Mouse (Mus musculus): ENCODE measurements around the gene Lcat. TPM values are rescaled to one million over a fixed set of nuclear protein-coding genes. Genes with fewer than 3 reads are reported as not detected.
A peak's percentile ranks its signal among the peaks of the same experiment; 100 is the strongest.

Lcat gene
- polyA plus RNA-seq, 1 experiment from 2014 or later, result 2.1 TPM

GRCm38 (mm10) chr8:105938306-105938669, 4.9 kb downstream of the Lcat start, which contains the start of gene Psmb10:
Psmb10 (minus strand) TSS chr8:105938444.
- Histone ChIP-seq H3K9ac (peak within 1 kb of the TSS; percentile 81), H3K4me2 (replicated peaks) (peak within 1 kb of the TSS; percentile 93), H3K9me3 (no peaks in the 10 kb centered on the region), H3K4me3 (replicated peaks) (peak within 1 kb of the TSS; percentile 90), H3K27me3 (replicated peaks) (no peaks in the 10 kb centered on the region), H3K4me1 (replicated peaks) (0 out of 2 replicates have a peak, but pooled peaks cover 4% of the 10 kb centered on the region), H3K27ac (peak within 1 kb of the TSS; percentile 88), H3K36me3 (no peaks in the 10 kb centered on the region)
- WGBS, result 14% methylated on average over 4 of the region's 4 CpGs
- ATAC-seq, result 0 out of 2 replicates have a peak, but pooled peaks have one; percentile 2

- Histone ChIP-seq H3K4me1 (replicated peaks) (0 out of 2 replicates have a peak, but pooled peaks cover 4% of the 10 kb centered on the region), H3K27me3 (replicated peaks) (no peaks in the 10 kb centered on the region), H3K9me3 (no peaks in the 10 kb centered on the region), H3K27ac (peak overlapping the region; percentile 88), H3K4me2 (replicated peaks) (peak overlapping the region; percentile 93), H3K4me3 (replicated peaks) (peak overlapping the region; percentile 90), H3K36me3 (no peaks in the 10 kb centered on the region), H3K9ac (peak overlapping the region; percentile 81)
- ATAC-seq, result peak; percentile 43
- WGBS, result under 1% methylated on average over 33 of the region's 33 CpGs
Measured at GRCm38 (mm10) chr8:105937496-105938305, 5.5 kb downstream of the Lcat start.

- peak overlapping the region; percentile 88 for H3K27ac ChIP-seq
- H3K9ac ChIP-seq, result peak overlapping the region; percentile 81
- H3K4me3 ChIP-seq (replicated peaks), result peak overlapping the region; percentile 90
- H3K4me2 ChIP-seq (replicated peaks), result peak overlapping the region; percentile 93
- no peaks in the 10 kb centered on the region for H3K36me3 ChIP-seq
- 0 out of 2 replicates have a peak, but pooled peaks cover 4% of the 10 kb centered on the region for H3K4me1 ChIP-seq (replicated peaks)
- under 1% methylated on average over 30 of the region's 30 CpGs for WGBS
- H3K27me3 ChIP-seq (replicated peaks), result no peaks in the 10 kb centered on the region
- peak; percentile 93 for ATAC-seq
- H3K9me3 ChIP-seq, result no peaks in the 10 kb centered on the region
Measured at GRCm38 (mm10) chr8:105936866-105937475, 6.2 kb downstream of the Lcat start.

GRCm38 (mm10) chr8:105935863-105936603, 7.1 kb downstream of the Lcat start:
- H3K36me3 ChIP-seq, result peaks cover 4% of the 10 kb centered on the region
- no peaks in the 10 kb centered on the region for H3K27me3 ChIP-seq (replicated peaks)
- H3K9me3 ChIP-seq, result no peaks in the 10 kb centered on the region
- peak overlapping the region; percentile 93 for H3K4me2 ChIP-seq (replicated peaks)
- 34% methylated on average over 7 of the region's 7 CpGs for WGBS
- H3K4me3 ChIP-seq (replicated peaks), result peak overlapping the region; percentile 90
- H3K27ac ChIP-seq, result no peak overlapping the region
- H3K9ac ChIP-seq, result peak overlapping the region; percentile 81
- H3K4me1 ChIP-seq (replicated peaks), result 0 out of 2 replicates have a peak, but pooled peaks cover 4% of the 10 kb centered on the region
- no peak for ATAC-seq

GRCm38 (mm10) chr8:105935105-105935504, 8.1 kb downstream of the Lcat start:
- no peak overlapping the region for H3K4me2 ChIP-seq (replicated peaks)
- no peaks in the 10 kb centered on the region for H3K27me3 ChIP-seq (replicated peaks)
- no peak for ATAC-seq
- no peak overlapping the region for H3K9ac ChIP-seq
- H3K36me3 ChIP-seq, result peaks cover 6% of the 10 kb centered on the region
- 0 out of 2 replicates have a peak, but pooled peaks cover 4% of the 10 kb centered on the region for H3K4me1 ChIP-seq (replicated peaks)
- no peak overlapping the region for H3K27ac ChIP-seq
- 78% methylated on average over 6 of the region's 6 CpGs for WGBS
- no peak overlapping the region for H3K4me3 ChIP-seq (replicated peaks)
- H3K9me3 ChIP-seq, result no peaks in the 10 kb centered on the region

- 88% methylated on average over 2 of the region's 2 CpGs for WGBS
- H3K9me3 ChIP-seq, result no peaks in the 10 kb centered on the region
- no peaks in the 10 kb centered on the region for H3K27me3 ChIP-seq (replicated peaks)
- 0 out of 2 replicates have a peak, but pooled peaks cover 4% of the 10 kb centered on the region for H3K4me1 ChIP-seq (replicated peaks)
- H3K4me2 ChIP-seq (replicated peaks), result no peak within 1 kb of the TSS
- peak within 1 kb of the TSS; percentile 17; the same call in 1 of the 2 replicates for H3K9ac ChIP-seq
- no peak for ATAC-seq
- peaks cover 10% of the 10 kb centered on the region for H3K36me3 ChIP-seq
- H3K27ac ChIP-seq, result no peak within 1 kb of the TSS
- H3K4me3 ChIP-seq (replicated peaks), result no peak within 1 kb of the TSS
Measured at GRCm38 (mm10) chr8:105933762-105934161, 9.4 kb downstream of the Lcat start, which contains the start of gene Ctrl. Ctrl (minus strand) TSS chr8:105933862.

- ATAC-seq, result no peak
- Histone ChIP-seq H3K36me3 (peaks cover 10% of the 10 kb centered on the region), H3K4me3 (replicated peaks) (no peak overlapping the region), H3K4me2 (replicated peaks) (no peak overlapping the region), H3K4me1 (replicated peaks) (no peaks in the 10 kb centered on the region), H3K9ac (no peak overlapping the region), H3K9me3 (no peaks in the 10 kb centered on the region), H3K27ac (no peak overlapping the region), H3K27me3 (replicated peaks) (no peaks in the 10 kb centered on the region)
- 89% methylated on average over 11 of the region's 11 CpGs for WGBS
Measured at GRCm38 (mm10) chr8:105932525-105932924, 10.7 kb downstream of the Lcat start.

- WGBS, result 95% methylated on average over 3 of the region's 3 CpGs
- no peak for ATAC-seq
Measured at GRCm38 (mm10) chr8:105931271-105931670, 11.9 kb downstream of the Lcat start.

GRCm38 (mm10) chr8:105930602-105931001, 12.6 kb downstream of the Lcat start:
- 23% methylated on average over 8 of the region's 8 CpGs for WGBS
- peaks cover 10% of the 10 kb centered on the region for H3K36me3 ChIP-seq

More at GRCm38 (mm10) chr8:105931271-105931670, 11.9 kb downstream of the Lcat start:
- no peaks in the 10 kb centered on the region for H3K9me3 ChIP-seq
- no peaks in the 10 kb centered on the region for H3K4me1 ChIP-seq (replicated peaks)
- no peak overlapping the region for H3K27ac ChIP-seq
- H3K4me2 ChIP-seq (replicated peaks), result no peak overlapping the region
- H3K4me3 ChIP-seq (replicated peaks), result no peak overlapping the region
- no peak overlapping the region for H3K9ac ChIP-seq
- H3K36me3 ChIP-seq, result peaks cover 10% of the 10 kb centered on the region
- no peaks in the 10 kb centered on the region for H3K27me3 ChIP-seq (replicated peaks)

GRCm38 (mm10) chr8:105925123-105925522, 18.1 kb downstream of the Lcat start:
- ATAC-seq, result no peak
- no peaks in the 10 kb centered on the region for H3K27me3 ChIP-seq (replicated peaks)

More at GRCm38 (mm10) chr8:105930602-105931001, 12.6 kb downstream of the Lcat start:
- H3K4me2 ChIP-seq (replicated peaks), result no peak overlapping the region
- H3K9me3 ChIP-seq, result no peaks in the 10 kb centered on the region
- H3K27me3 ChIP-seq (replicated peaks), result no peaks in the 10 kb centered on the region
- no peaks in the 10 kb centered on the region for H3K4me1 ChIP-seq (replicated peaks)
- H3K27ac ChIP-seq, result no peak overlapping the region
- ATAC-seq, result peak; percentile 52
- H3K4me3 ChIP-seq (replicated peaks), result no peak overlapping the region
- H3K9ac ChIP-seq, result no peak overlapping the region; the same call in 1 of the 2 replicates

GRCm38 (mm10) chr8:105919390-105919789, 23.8 kb downstream of the Lcat start:
- Histone ChIP-seq H3K9me3 (no peaks in the 10 kb centered on the region), H3K4me2 (replicated peaks) (no peak overlapping the region), H3K36me3 (no peaks in the 10 kb centered on the region), H3K4me3 (replicated peaks) (no peak overlapping the region), H3K27me3 (replicated peaks) (no peaks in the 10 kb centered on the region), H3K4me1 (replicated peaks) (no peaks in the 10 kb centered on the region), H3K27ac (no peak overlapping the region), H3K9ac (no peak overlapping the region)
- 85% methylated on average over 3 of the region's 3 CpGs for WGBS
- no peak for ATAC-seq

More at GRCm38 (mm10) chr8:105925123-105925522, 18.1 kb downstream of the Lcat start:
- 70% methylated on average over 3 of the region's 3 CpGs for WGBS
- H3K36me3 ChIP-seq, result peaks cover 4% of the 10 kb centered on the region; the same call in 1 of the 2 replicates
- no peaks in the 10 kb centered on the region for H3K9me3 ChIP-seq
- no peak overlapping the region for H3K4me3 ChIP-seq (replicated peaks)
- no peak overlapping the region for H3K4me2 ChIP-seq (replicated peaks)
- no peak overlapping the region for H3K9ac ChIP-seq
- H3K27ac ChIP-seq, result no peak overlapping the region
- H3K4me1 ChIP-seq (replicated peaks), result no peaks in the 10 kb centered on the region

Measured in intestine, embryonic 15.5 days (tissue).